Mouse (Mus musculus) midbrain, embryonic 13.5 days (tissue): ENCODE measurements around the gene Cldn18. TPM values are rescaled to one million over a fixed set of nuclear protein-coding genes. Genes with fewer than 3 reads are reported as not detected.

Experiments
- ATAC-seq: fragments of 200-750 bp; cut with Nextera tagmentation; 2 replicates; pipeline ENCODE4 v1.8.0; 2017; ENCODE audit warnings: mild to moderate bottlenecking, moderate TSS enrichment, moderate library complexity
- H3K27ac ChIP-seq: fragments of 300-500 bp; sonication (generic); 2 replicates; pipeline ENCODE4 v1.5.1; 2015; ENCODE audit warnings: inconsistent platforms, mild to moderate bottlenecking, moderate library complexity
- H3K27me3 ChIP-seq: fragments of 300-500 bp; sonication (generic); 2 replicates; pipeline ENCODE4 v1.6.1; 2015; ENCODE audit warnings: mild to moderate bottlenecking, inconsistent platforms
- H3K36me3 ChIP-seq: fragments of 300-500 bp; sonication (generic); 2 replicates; pipeline ENCODE4 v1.6.1; 2015; ENCODE audit warnings: mild to moderate bottlenecking, inconsistent platforms
- H3K4me1 ChIP-seq: fragments of 300-500 bp; sonication (generic); replicated peaks from 2 replicates; pipeline ENCODE4 v1.6.1; 2015; ENCODE audit warnings: inconsistent platforms
- H3K4me2 ChIP-seq: fragments of 300-500 bp; sonication (generic); replicated peaks from 2 replicates; pipeline ENCODE4 v1.6.1; 2015; ENCODE audit warnings: moderate library complexity, mild to moderate bottlenecking, inconsistent platforms
- H3K4me3 ChIP-seq: fragments of 300-500 bp; sonication (generic); replicated peaks from 2 replicates; pipeline ENCODE4 v1.5.1; 2015; ENCODE audit warnings: mild to moderate bottlenecking, inconsistent platforms
- H3K9ac ChIP-seq: fragments of 300-500 bp; sonication (generic); replicated peaks from 2 replicates; pipeline ENCODE4 v1.6.1; 2015; ENCODE audit warnings: mild to moderate bottlenecking, inconsistent platforms
- H3K9me3 ChIP-seq: fragments of 300-500 bp; sonication (generic); 2 replicates; pipeline ENCODE4 v1.6.1; 2016; ENCODE audit warnings: mild to moderate bottlenecking, inconsistent platforms
- WGBS: fragments of 180-500 bp; shearing (Covaris S2); methylation state at CpG from one replicate; pipeline ENCODE4 v1.1.7; 2015; 5-methylcytosine and 5-hydroxymethylcytosine counted together
- polyA plus RNA-seq: library from polyadenylated mRNA; unstranded; fragments of >200 nt; fragmentation: Nextera tagmentation; extraction: Ambion mirVana; gene quantifications from 2 replicates; pipeline ENCODE4 v1.2.1, GENCODE M21; 2015

The Cldn18 gene
- polyA plus RNA-seq, 1 experiment from 2014 or later: 0.12 TPM

GRCm38 (mm10) chr9:99707425-99708126, 9.5 kb downstream of the Cldn18 start:
- Histone ChIP-seq H3K9me3 (no peaks in the 10 kb centered on the region), H3K36me3 (no peaks in the 10 kb centered on the region), H3K4me3 (no peak overlapping the region), H3K4me1 (no peaks in the 10 kb centered on the region), H3K9ac (no peak overlapping the region), H3K27me3 (no peaks in the 10 kb centered on the region), H3K27ac (no peak overlapping the region), H3K4me2 (no peak overlapping the region)
- ATAC-seq: no peak
- WGBS: 75% methylated on average over 11 of the region's 11 CpGs

- no peaks in the 10 kb centered on the region for H3K4me1 ChIP-seq
- H3K9me3 ChIP-seq: no peaks in the 10 kb centered on the region
- no peak overlapping the region for H3K27ac ChIP-seq
- H3K9ac ChIP-seq: no peak overlapping the region
- no peaks in the 10 kb centered on the region for H3K27me3 ChIP-seq
- no peak overlapping the region for H3K4me2 ChIP-seq
- no peaks in the 10 kb centered on the region for H3K36me3 ChIP-seq
- WGBS: 94% methylated on average over 6 of the region's 6 CpGs
- H3K4me3 ChIP-seq: no peak overlapping the region
- ATAC-seq: no peak
Measured at GRCm38 (mm10) chr9:99706264-99706663, 10.8 kb downstream of the Cldn18 start.

- 78% methylated on average over 6 of the region's 6 CpGs for WGBS
- H3K27me3 ChIP-seq: no peaks in the 10 kb centered on the region
Measured at GRCm38 (mm10) chr9:99703711-99704110, 13.4 kb downstream of the Cldn18 start.

GRCm38 (mm10) chr9:99702215-99702614, 14.9 kb downstream of the Cldn18 start:
- WGBS: 89% methylated on average over 6 of the region's 6 CpGs

More at GRCm38 (mm10) chr9:99703711-99704110, 13.4 kb downstream of the Cldn18 start:
- Histone ChIP-seq H3K36me3 (no peaks in the 10 kb centered on the region), H3K9ac (no peak overlapping the region), H3K27ac (no peak overlapping the region), H3K4me1 (no peaks in the 10 kb centered on the region), H3K4me3 (no peak overlapping the region), H3K4me2 (no peak overlapping the region), H3K9me3 (no peaks in the 10 kb centered on the region)
- no peak for ATAC-seq

GRCm38 (mm10) chr9:99701187-99701586, 15.9 kb downstream of the Cldn18 start:
- H3K9ac ChIP-seq: no peak overlapping the region
- no peak overlapping the region for H3K4me3 ChIP-seq
- 87% methylated on average over 2 of the region's 2 CpGs for WGBS
- H3K36me3 ChIP-seq: no peaks in the 10 kb centered on the region
- no peak overlapping the region for H3K27ac ChIP-seq
- no peaks in the 10 kb centered on the region for H3K27me3 ChIP-seq
- no peak for ATAC-seq
- H3K4me2 ChIP-seq: no peak overlapping the region
- H3K9me3 ChIP-seq: no peaks in the 10 kb centered on the region
- no peaks in the 10 kb centered on the region for H3K4me1 ChIP-seq

More at GRCm38 (mm10) chr9:99702215-99702614, 14.9 kb downstream of the Cldn18 start:
- H3K4me1 ChIP-seq: no peaks in the 10 kb centered on the region
- H3K9ac ChIP-seq: no peak overlapping the region
- H3K27me3 ChIP-seq: no peaks in the 10 kb centered on the region
- H3K4me2 ChIP-seq: no peak overlapping the region
- no peak overlapping the region for H3K27ac ChIP-seq
- ATAC-seq: no peak
- no peaks in the 10 kb centered on the region for H3K36me3 ChIP-seq
- no peaks in the 10 kb centered on the region for H3K9me3 ChIP-seq
- H3K4me3 ChIP-seq: no peak overlapping the region

GRCm38 (mm10) chr9:99699752-99700389, 17.2 kb downstream of the Cldn18 start:
- Histone ChIP-seq H3K9ac (no peak overlapping the region), H3K4me1 (no peaks in the 10 kb centered on the region), H3K27ac (no peak overlapping the region), H3K36me3 (no peaks in the 10 kb centered on the region), H3K4me3 (no peak overlapping the region), H3K4me2 (no peak overlapping the region), H3K27me3 (no peaks in the 10 kb centered on the region), H3K9me3 (no peaks in the 10 kb centered on the region)
- WGBS: 92% methylated on average over 2 of the region's 2 CpGs
- no peak for ATAC-seq

GRCm38 (mm10) chr9:99694961-99695360, 22.1 kb downstream of the Cldn18 start:
- Histone ChIP-seq H3K4me1 (no peaks in the 10 kb centered on the region), H3K27ac (no peak overlapping the region), H3K4me2 (no peak overlapping the region), H3K27me3 (no peaks in the 10 kb centered on the region), H3K36me3 (no peaks in the 10 kb centered on the region), H3K9ac (no peak overlapping the region), H3K4me3 (no peak overlapping the region), H3K9me3 (no peaks in the 10 kb centered on the region)
- WGBS: 66% methylated on average over 7 of the region's 7 CpGs
- ATAC-seq: no peak

- Histone ChIP-seq H3K4me2 (no peak overlapping the region), H3K27me3 (no peaks in the 10 kb centered on the region), H3K9me3 (no peaks in the 10 kb centered on the region), H3K4me1 (peaks cover under 1% of the 10 kb centered on the region; the same call in 1 of the 2 replicates), H3K4me3 (no peak overlapping the region), H3K27ac (no peak overlapping the region), H3K36me3 (no peaks in the 10 kb centered on the region), H3K9ac (no peak overlapping the region)
- WGBS: 84% methylated on average over 7 of the region's 7 CpGs
- ATAC-seq: no peak
Measured at GRCm38 (mm10) chr9:99690386-99690785, 26.7 kb downstream of the Cldn18 start.

- no peaks in the 10 kb centered on the region for H3K27me3 ChIP-seq
- no peaks in the 10 kb centered on the region for H3K9me3 ChIP-seq
- peaks cover 6% of the 10 kb centered on the region; the same call in 1 of the 2 replicates for H3K4me1 ChIP-seq
- no peaks in the 10 kb centered on the region for H3K36me3 ChIP-seq
- H3K9ac ChIP-seq: no peak overlapping the region
- WGBS: 96% methylated on average over 5 of the region's 5 CpGs
- H3K4me2 ChIP-seq: no peak overlapping the region
- no peak for ATAC-seq
- no peak overlapping the region for H3K4me3 ChIP-seq
- no peak overlapping the region for H3K27ac ChIP-seq
Measured at GRCm38 (mm10) chr9:99689796-99690195, 27.3 kb downstream of the Cldn18 start.

- no peak for ATAC-seq
- H3K9me3 ChIP-seq: no peaks in the 10 kb centered on the region
- 80% methylated on average over 5 of the region's 5 CpGs for WGBS
Measured at GRCm38 (mm10) chr9:99685536-99686231, 31.4 kb downstream of the Cldn18 start.

GRCm38 (mm10) chr9:99685061-99685521, 32.0 kb downstream of the Cldn18 start:
- no peak for ATAC-seq
- no peak overlapping the region for H3K27ac ChIP-seq
- WGBS: 72% methylated on average over 5 of the region's 5 CpGs
- H3K9me3 ChIP-seq: no peaks in the 10 kb centered on the region
- no peak overlapping the region for H3K4me3 ChIP-seq
- H3K4me2 ChIP-seq: no peak overlapping the region
- no peaks in the 10 kb centered on the region for H3K36me3 ChIP-seq
- no peak overlapping the region for H3K9ac ChIP-seq
- H3K4me1 ChIP-seq: peaks cover 10% of the 10 kb centered on the region; the same call in 1 of the 2 replicates
- H3K27me3 ChIP-seq: no peaks in the 10 kb centered on the region

More at GRCm38 (mm10) chr9:99685536-99686231, 31.4 kb downstream of the Cldn18 start:
- no peak overlapping the region for H3K4me3 ChIP-seq
- no peak overlapping the region for H3K27ac ChIP-seq
- no peaks in the 10 kb centered on the region for H3K36me3 ChIP-seq
- H3K4me1 ChIP-seq: peaks cover 10% of the 10 kb centered on the region; the same call in 1 of the 2 replicates
- no peak overlapping the region for H3K4me2 ChIP-seq
- H3K9ac ChIP-seq: no peak overlapping the region
- H3K27me3 ChIP-seq: no peaks in the 10 kb centered on the region

- ATAC-seq: no peak
- Histone ChIP-seq H3K4me3 (no peak overlapping the region), H3K27me3 (no peaks in the 10 kb centered on the region), H3K9me3 (no peaks in the 10 kb centered on the region), H3K36me3 (no peaks in the 10 kb centered on the region), H3K27ac (no peak overlapping the region), H3K4me2 (no peak overlapping the region), H3K9ac (no peak overlapping the region), H3K4me1 (peaks cover 10% of the 10 kb centered on the region; the same call in 1 of the 2 replicates)
- WGBS: 79% methylated on average over 21 of the region's 21 CpGs
Measured at GRCm38 (mm10) chr9:99681980-99682570, 35.0 kb downstream of the Cldn18 start.
